Mouse (Mus musculus): ENCODE results near the gene Ntrk3. TPM values are rescaled to one million over a fixed set of nuclear protein-coding genes. Genes with fewer than 3 reads are reported as not detected.
A peak's percentile ranks its signal among the peaks of the same experiment; 100 is the strongest.

Ntrk3 gene
- polyA plus RNA-seq, 1 experiment from 2014 or later = 0.89 TPM

GRCm38 (mm10) chr7:78440896-78441295, 296.9 kb downstream of the Ntrk3 start:
- 83% methylated on average over 3 of the region's 3 CpGs for WGBS
- no peak overlapping the region for H3K4me2 ChIP-seq (ENCODE audit: low read depth, low read length)

GRCm38 (mm10) chr7:78440476-78440875, 297.3 kb downstream of the Ntrk3 start:
- 84% methylated on average over 6 of the region's 6 CpGs for WGBS
- no peak overlapping the region for H3K4me2 ChIP-seq (ENCODE audit: low read depth, low read length)

More at GRCm38 (mm10) chr7:78440896-78441295, 296.9 kb downstream of the Ntrk3 start:
- Histone ChIP-seq H3K4me1 (replicated peaks; ENCODE audit: control insufficient read depth, insufficient read depth, low read length) (no peaks in the 10 kb centered on the region), H3K9ac (ENCODE audit: low read length) (no peak overlapping the region), H3K27me3 (ENCODE audit: control insufficient read depth, insufficient read depth, low read depth, low read length) (no peaks in the 10 kb centered on the region), H3K27ac (ENCODE audit: low read length) (no peak overlapping the region), H3K9me3 (ENCODE audit: control insufficient read depth, low read length) (no peaks in the 10 kb centered on the region), H3K36me3 (ENCODE audit: control insufficient read depth, insufficient read depth, low read length) (no peaks in the 10 kb centered on the region), H3K4me3 (ENCODE audit: low read length) (no peak overlapping the region)
- ATAC-seq (ENCODE audit: low read depth) = no peak

DNA sequence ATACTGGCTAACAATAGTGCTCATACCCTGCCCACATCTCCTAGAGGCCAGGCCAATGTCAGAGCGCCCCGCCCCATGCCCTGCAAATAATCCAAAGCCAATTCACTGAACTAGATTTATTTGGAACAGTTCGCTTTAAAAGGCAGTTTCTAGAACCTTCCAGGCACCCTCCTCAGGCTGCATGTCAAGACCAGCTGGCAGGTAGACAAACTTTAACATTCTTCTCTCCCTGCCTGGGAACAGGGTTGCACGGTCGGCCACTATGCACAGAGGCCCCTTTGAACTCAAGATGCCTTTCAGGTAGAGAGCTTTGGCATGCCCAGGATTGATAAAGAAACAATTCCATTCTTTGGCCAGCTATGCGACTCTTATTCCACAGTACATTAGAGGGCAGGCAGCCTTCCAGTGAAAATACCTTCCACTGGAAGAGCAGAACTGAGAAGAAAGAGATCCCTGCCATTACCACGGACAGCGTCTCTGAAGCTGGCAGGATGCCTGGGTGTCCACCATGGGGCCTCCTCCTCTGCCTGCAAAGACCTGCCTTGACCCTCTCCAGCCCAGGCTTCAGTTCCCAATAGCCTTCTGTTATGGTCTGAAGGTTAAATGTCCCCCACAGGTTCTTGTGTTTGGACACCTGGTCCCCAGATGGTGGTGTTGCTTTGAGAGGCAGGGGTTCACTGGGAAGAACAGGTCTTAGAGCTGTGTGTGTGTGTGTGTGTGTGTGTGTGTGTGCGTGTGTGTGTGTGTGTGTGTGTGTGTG, 298.3 kb downstream of the Ntrk3 start:
- no peak overlapping the region for H3K4me2 ChIP-seq (ENCODE audit: low read depth, low read length)
- no peak for ATAC-seq (ENCODE audit: low read depth)
- WGBS = 62% methylated on average over 9 of the region's 9 CpGs

More at GRCm38 (mm10) chr7:78440476-78440875, 297.3 kb downstream of the Ntrk3 start:
- no peaks in the 10 kb centered on the region for H3K9me3 ChIP-seq (ENCODE audit: control insufficient read depth, low read length)
- H3K27ac ChIP-seq (ENCODE audit: low read length) = no peak overlapping the region
- no peaks in the 10 kb centered on the region for H3K4me1 ChIP-seq (replicated peaks; ENCODE audit: control insufficient read depth, insufficient read depth, low read length)
- no peak for ATAC-seq (ENCODE audit: low read depth)
- H3K9ac ChIP-seq (ENCODE audit: low read length) = no peak overlapping the region
- no peaks in the 10 kb centered on the region for H3K27me3 ChIP-seq (ENCODE audit: control insufficient read depth, insufficient read depth, low read depth, low read length)
- H3K36me3 ChIP-seq (ENCODE audit: control insufficient read depth, insufficient read depth, low read length) = no peaks in the 10 kb centered on the region
- H3K4me3 ChIP-seq (ENCODE audit: low read length) = no peak overlapping the region

GRCm38 (mm10) chr7:78433617-78434144, 304.1 kb downstream of the Ntrk3 start:
- Histone ChIP-seq H3K36me3 (ENCODE audit: control insufficient read depth, insufficient read depth, low read length) (no peaks in the 10 kb centered on the region), H3K4me1 (replicated peaks; ENCODE audit: control insufficient read depth, insufficient read depth, low read length) (no peaks in the 10 kb centered on the region), H3K27me3 (ENCODE audit: control insufficient read depth, insufficient read depth, low read depth, low read length) (no peaks in the 10 kb centered on the region), H3K4me3 (ENCODE audit: low read length) (no peak overlapping the region), H3K4me2 (ENCODE audit: low read depth, low read length) (no peak overlapping the region), H3K9me3 (ENCODE audit: control insufficient read depth, low read length) (no peaks in the 10 kb centered on the region), H3K9ac (ENCODE audit: low read length) (no peak overlapping the region), H3K27ac (ENCODE audit: low read length) (no peak overlapping the region)
- WGBS = 22% methylated on average over 5 of the region's 5 CpGs
- ATAC-seq (ENCODE audit: low read depth) = 0 out of 2 replicates have a peak, but pooled peaks have one; percentile 34

More for the DNA sequence above, 298.3 kb downstream of the Ntrk3 start:
- Histone ChIP-seq H3K36me3 (ENCODE audit: control insufficient read depth, insufficient read depth, low read length) (no peaks in the 10 kb centered on the region), H3K4me1 (replicated peaks; ENCODE audit: control insufficient read depth, insufficient read depth, low read length) (no peaks in the 10 kb centered on the region), H3K27me3 (ENCODE audit: control insufficient read depth, insufficient read depth, low read depth, low read length) (no peaks in the 10 kb centered on the region), H3K4me3 (ENCODE audit: low read length) (no peak overlapping the region), H3K9ac (ENCODE audit: low read length) (no peak overlapping the region), H3K9me3 (ENCODE audit: control insufficient read depth, low read length) (no peaks in the 10 kb centered on the region), H3K27ac (ENCODE audit: low read length) (no peak overlapping the region)

DNA sequence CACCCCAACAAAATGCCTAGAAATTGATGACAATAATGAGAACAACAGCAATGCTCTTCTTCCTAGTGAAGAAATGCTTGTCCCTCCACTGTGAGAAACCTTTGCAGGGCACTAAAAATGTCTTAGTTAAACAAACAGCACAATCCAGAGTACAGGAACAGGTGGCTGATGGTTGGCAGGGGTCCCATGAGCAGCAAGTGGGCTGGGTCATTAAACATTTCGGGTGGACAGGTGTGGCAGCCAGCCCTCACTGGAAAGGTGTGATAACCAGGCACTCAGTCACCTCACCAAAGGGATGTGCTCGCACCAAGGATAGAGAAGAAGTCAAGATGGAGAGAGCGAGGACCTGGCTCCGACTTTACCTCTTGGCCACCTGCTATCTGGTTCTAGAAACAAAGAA, 306.2 kb downstream of the Ntrk3 start:
- no peaks in the 10 kb centered on the region for H3K36me3 ChIP-seq (ENCODE audit: control insufficient read depth, insufficient read depth, low read length)
- no peak overlapping the region for H3K4me2 ChIP-seq (ENCODE audit: low read depth, low read length)
- H3K9me3 ChIP-seq (ENCODE audit: control insufficient read depth, low read length) = no peaks in the 10 kb centered on the region
- no peak overlapping the region for H3K4me3 ChIP-seq (ENCODE audit: low read length)
- no peaks in the 10 kb centered on the region for H3K4me1 ChIP-seq (replicated peaks; ENCODE audit: control insufficient read depth, insufficient read depth, low read length)
- no peaks in the 10 kb centered on the region for H3K27me3 ChIP-seq (ENCODE audit: control insufficient read depth, insufficient read depth, low read depth, low read length)
- ATAC-seq (ENCODE audit: low read depth) = no peak
- no peak overlapping the region for H3K27ac ChIP-seq (ENCODE audit: low read length)
- 79% methylated on average over 4 of the region's 4 CpGs for WGBS
- no peak overlapping the region for H3K9ac ChIP-seq (ENCODE audit: low read length)

GRCm38 (mm10) chr7:78412172-78412571, 325.6 kb downstream of the Ntrk3 start:
- H3K4me1 ChIP-seq (replicated peaks; ENCODE audit: control insufficient read depth, insufficient read depth, low read length) = no peaks in the 10 kb centered on the region; the same call in 1 of the 2 replicates
- H3K27me3 ChIP-seq (ENCODE audit: control insufficient read depth, insufficient read depth, low read depth, low read length) = no peaks in the 10 kb centered on the region
- no peak overlapping the region for H3K4me2 ChIP-seq (ENCODE audit: low read depth, low read length)
- no peaks in the 10 kb centered on the region for H3K36me3 ChIP-seq (ENCODE audit: control insufficient read depth, insufficient read depth, low read length)
- H3K9me3 ChIP-seq (ENCODE audit: control insufficient read depth, low read length) = no peaks in the 10 kb centered on the region
- 88% methylated on average over 2 of the region's 2 CpGs for WGBS
- no peak overlapping the region for H3K27ac ChIP-seq (ENCODE audit: low read length)
- no peak overlapping the region for H3K9ac ChIP-seq (ENCODE audit: low read length)
- H3K4me3 ChIP-seq (ENCODE audit: low read length) = no peak overlapping the region
- ATAC-seq (ENCODE audit: low read depth) = no peak

GRCm38 (mm10) chr7:78409970-78410369, 327.8 kb downstream of the Ntrk3 start:
- 37% methylated on average over 5 of the region's 5 CpGs for WGBS
- Histone ChIP-seq H3K4me1 (replicated peaks; ENCODE audit: control insufficient read depth, insufficient read depth, low read length) (peaks cover 4% of the 10 kb centered on the region; the same call in 1 of the 2 replicates), H3K4me3 (ENCODE audit: low read length) (no peak overlapping the region), H3K27me3 (ENCODE audit: control insufficient read depth, insufficient read depth, low read depth, low read length) (no peaks in the 10 kb centered on the region), H3K9ac (ENCODE audit: low read length) (no peak overlapping the region), H3K27ac (ENCODE audit: low read length) (no peak overlapping the region), H3K9me3 (ENCODE audit: control insufficient read depth, low read length) (no peaks in the 10 kb centered on the region), H3K4me2 (ENCODE audit: low read depth, low read length) (no peak overlapping the region), H3K36me3 (ENCODE audit: control insufficient read depth, insufficient read depth, low read length) (no peaks in the 10 kb centered on the region)
- ATAC-seq (ENCODE audit: low read depth) = no peak

DNA sequence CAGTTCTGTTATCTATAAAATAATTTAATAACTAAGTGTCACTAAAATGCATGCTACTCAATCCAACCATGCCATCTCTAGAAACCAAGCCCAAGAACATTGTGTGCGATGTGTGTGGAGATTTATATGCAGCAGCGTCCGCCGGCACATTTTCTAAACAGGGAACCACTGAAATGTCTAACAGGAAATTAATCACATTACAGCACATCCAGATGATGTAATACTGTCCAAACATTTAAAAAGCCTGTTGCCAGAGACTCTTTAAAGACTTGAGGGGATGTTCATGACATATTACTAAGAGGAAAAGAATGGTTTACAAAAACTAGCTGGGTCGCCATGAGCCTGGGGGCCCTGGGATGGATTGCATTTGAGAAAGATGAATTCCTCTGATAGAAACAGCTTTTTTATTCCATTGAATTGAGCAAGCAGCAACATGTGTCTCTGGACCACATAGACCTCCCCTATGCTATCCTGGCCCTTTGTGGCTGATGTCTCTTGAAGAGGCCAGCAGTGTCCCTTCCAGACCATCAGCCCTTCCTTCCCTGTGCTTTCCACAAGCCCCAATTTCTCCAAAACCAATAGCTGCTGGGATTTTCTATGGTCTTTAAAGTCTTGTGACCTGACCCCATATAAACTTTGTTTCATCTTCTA, 331.0 kb downstream of the Ntrk3 start:
- 39% methylated on average over 5 of the region's 5 CpGs for WGBS
- Histone ChIP-seq H3K4me3 (ENCODE audit: low read length) (no peak overlapping the region), H3K9me3 (ENCODE audit: control insufficient read depth, low read length) (no peaks in the 10 kb centered on the region), H3K27me3 (ENCODE audit: control insufficient read depth, insufficient read depth, low read depth, low read length) (no peaks in the 10 kb centered on the region), H3K27ac (ENCODE audit: low read length) (no peak overlapping the region), H3K4me1 (replicated peaks; ENCODE audit: control insufficient read depth, insufficient read depth, low read length) (peaks cover 4% of the 10 kb centered on the region; the same call in 1 of the 2 replicates), H3K36me3 (ENCODE audit: control insufficient read depth, insufficient read depth, low read length) (no peaks in the 10 kb centered on the region), H3K4me2 (ENCODE audit: low read depth, low read length) (no peak overlapping the region), H3K9ac (ENCODE audit: low read length) (no peak overlapping the region)
- peak; percentile 80 for ATAC-seq (ENCODE audit: low read depth)

GRCm38 (mm10) chr7:78404481-78404880, 333.3 kb downstream of the Ntrk3 start:
- WGBS = 88% methylated on average over 6 of the region's 6 CpGs
- H3K36me3 ChIP-seq (ENCODE audit: control insufficient read depth, insufficient read depth, low read length) = no peaks in the 10 kb centered on the region
- H3K9me3 ChIP-seq (ENCODE audit: control insufficient read depth, low read length) = no peaks in the 10 kb centered on the region
- no peak overlapping the region for H3K4me2 ChIP-seq (ENCODE audit: low read depth, low read length)
- peaks cover 4% of the 10 kb centered on the region; the same call in 1 of the 2 replicates for H3K4me1 ChIP-seq (replicated peaks; ENCODE audit: control insufficient read depth, insufficient read depth, low read length)
- H3K27me3 ChIP-seq (ENCODE audit: control insufficient read depth, insufficient read depth, low read depth, low read length) = no peaks in the 10 kb centered on the region
- no peak overlapping the region for H3K9ac ChIP-seq (ENCODE audit: low read length)
- no peak for ATAC-seq (ENCODE audit: low read depth)
- H3K4me3 ChIP-seq (ENCODE audit: low read length) = no peak overlapping the region
- H3K27ac ChIP-seq (ENCODE audit: low read length) = no peak overlapping the region
